Mouse (Mus musculus) urinary bladder, postnatal 10 days (tissue): ENCODE data around the gene Bbs9.

Experiments
- DNase-seq: peaks from one replicate; pipeline ENCODE4 v3.0.0; 2022; ENCODE audit warnings: low spot score

The Bbs9 gene

DNA sequence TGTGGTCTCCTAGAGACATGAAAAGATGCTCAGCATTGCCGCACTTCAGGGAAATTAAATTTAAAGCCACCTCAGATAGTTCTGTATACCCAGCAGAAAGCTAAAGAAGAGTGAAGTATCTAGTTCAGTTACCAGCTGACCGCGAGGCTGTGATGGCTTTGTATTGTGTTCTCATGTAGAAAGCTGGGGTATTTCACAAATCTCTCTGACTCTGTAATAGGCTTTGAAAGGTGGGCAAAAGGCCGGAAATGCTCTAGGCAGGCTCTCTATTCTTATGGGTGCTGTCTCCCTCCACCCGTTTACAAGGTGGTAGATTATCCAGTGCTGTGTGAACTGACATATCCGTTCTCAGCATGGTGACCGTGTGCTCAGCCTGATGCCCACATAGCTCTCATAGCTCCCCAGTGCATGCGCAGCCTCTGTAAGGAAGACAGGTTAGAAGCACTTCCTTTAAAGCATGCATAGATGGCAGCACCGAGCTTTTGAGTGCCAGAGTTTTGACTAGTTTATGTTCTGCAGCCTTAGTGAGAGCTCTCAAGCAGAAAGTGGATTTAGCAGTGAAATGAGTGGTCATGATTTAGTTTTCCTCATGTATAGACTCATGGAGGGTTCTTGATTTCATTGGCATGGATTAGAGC, 57.4 kb downstream of the Bbs9 start:
- DNase-seq, result no peak

DNA sequence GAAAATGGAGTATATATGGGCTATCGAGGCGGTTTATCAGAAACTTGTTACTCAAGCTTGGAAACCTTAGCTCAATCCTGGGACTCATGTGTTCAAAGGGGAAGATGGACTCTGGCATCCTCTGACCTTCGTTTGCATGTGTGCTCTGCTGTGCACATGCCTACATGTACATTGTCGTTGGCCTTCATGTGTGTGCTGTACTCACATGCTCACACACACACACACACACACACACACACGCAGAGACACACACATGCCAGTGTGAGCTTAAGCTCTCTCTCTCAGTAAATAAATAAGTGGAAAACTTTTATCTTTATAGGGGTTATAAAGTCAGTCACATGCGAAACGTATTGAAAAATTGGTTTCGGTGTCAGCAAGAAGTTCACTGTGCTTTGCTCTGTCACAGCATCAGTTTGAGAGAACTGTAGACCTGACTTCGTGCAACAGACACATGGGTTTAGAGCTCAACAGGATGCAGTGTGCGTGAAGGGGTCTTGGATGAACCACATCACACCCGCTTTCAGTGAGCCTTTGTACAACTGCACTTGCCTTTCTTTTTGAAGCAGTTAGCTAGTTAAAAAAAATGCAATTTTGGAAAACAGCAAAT, 62.4 kb downstream of the Bbs9 start:
- DNase-seq, result no peak

DNA sequence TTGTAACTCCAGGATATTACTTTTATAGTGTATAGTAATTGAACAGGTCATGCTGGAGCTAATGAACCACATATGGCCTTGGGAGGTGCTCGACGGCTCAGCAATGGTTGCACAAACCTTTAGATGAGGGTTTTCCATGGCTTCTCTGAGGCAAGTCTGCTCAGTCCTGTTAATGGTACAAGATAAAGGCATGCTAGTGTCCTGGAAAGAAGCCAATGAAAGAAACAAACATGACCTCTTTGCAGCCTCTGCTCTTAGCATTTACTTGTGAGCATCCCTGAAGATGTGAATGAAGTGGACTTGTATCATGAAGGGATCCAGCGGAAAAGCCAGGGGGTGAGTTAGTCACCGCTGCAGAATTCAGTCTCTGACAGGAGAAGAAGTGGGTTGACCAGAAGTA, 64.0 kb downstream of the Bbs9 start:
- DNase-seq, result no peak

DNA sequence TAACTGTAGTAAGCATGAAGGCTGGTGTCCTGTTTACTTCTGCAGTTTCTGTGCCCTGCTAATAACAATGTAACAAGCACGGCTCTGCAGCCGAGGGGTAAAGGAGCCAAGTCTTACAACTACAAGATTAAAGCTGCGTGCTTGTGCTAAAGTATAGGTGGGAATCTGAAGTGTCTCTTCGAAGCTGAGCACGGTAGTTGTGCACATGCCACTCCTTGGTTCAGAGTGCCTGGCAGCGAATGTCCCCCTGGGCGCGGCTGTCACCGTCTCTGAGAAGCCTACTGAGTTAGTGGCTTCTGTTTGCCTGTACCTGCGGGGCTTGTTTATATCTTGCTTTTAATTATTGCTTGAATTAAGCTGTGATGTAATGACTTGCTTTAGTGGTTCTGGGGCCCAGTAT, 65.6 kb downstream of the Bbs9 start:
- DNase-seq, result no peak

DNA sequence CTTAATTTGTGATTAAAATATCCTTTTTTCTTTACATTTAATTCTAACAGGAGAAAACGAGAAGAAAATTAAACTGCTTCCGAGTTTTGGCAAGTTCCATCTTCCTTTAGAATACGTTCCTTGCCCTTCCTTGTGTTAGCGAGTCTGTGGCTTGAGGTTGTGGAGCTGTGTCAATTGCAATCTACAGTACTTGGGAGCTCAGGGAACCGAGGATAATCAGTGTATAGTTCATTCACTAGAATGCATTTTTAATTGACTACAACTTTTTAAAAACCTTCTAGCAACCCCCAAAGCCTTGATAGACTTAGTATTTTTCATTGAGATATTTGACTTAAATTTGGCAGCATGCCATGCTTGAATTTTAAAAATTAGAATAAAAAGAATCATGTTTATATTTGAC, 68.0 kb downstream of the Bbs9 start:
- no peak for DNase-seq

DNA sequence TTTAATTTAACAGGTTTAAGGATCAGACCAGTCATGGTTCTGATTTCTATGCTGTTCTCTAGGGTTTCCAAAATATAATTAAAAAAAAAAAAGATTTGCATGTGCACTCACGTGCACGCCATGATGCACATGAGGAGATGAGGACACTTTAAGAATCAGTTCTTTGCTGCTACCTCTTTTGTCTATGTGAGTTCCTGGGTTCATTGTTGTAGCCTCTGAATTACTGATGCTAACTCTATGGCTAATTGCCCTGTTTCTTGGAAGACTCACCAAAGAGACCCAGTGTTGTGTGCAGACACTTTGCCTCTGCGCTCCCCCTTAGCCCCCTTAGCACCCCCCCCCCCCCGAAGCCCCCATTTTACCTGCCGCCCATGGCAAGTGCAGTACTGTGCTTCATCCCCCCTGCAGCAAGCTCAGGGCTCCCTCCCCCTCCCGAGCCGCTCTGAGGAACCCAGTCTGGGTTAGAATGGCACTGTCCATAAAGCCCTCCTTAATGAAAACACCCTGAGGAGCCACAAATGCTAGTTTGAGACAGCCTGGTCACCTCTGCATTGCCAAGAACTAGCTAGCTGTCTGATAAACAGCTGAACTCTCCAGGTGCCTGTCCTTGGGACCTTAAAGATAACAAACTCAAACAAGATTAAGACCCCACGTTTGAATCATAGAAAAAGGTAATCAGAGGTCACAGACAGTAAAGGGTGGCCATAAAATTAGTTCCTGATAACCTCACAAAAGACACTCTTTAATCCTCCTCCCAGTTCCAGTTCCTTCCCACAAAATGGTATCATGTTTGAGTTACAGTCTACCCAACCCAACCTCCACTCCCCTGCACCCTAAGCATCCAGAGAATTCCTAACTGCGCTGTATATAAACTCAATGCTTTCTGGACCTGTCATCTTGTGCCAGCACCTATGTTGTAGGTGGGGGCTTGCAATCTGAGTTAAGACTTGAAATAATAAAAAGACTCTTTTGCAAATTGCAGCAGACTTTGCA, 69.1 kb downstream of the Bbs9 start:
- no peak for DNase-seq

DNA sequence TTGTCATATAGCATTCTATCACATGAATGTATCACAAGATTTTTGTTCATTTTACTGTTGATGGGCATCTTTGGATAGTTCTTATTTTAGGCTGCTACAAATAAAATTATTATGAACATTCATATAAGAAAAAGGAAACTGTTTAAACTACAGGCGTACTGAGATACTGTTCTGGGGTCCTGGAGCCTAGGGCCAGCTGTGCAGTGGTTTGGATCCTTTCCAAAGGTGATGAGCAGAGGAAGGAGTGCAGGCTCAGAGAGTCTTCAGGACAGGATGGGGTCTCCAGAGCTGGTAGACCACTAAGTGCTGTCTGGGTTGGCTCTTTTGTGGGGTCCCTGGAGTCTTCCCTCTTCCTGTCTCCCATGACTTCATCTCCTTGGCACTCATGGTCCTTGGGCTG, 75.8 kb downstream of the Bbs9 start:
- DNase-seq, result no peak

DNA sequence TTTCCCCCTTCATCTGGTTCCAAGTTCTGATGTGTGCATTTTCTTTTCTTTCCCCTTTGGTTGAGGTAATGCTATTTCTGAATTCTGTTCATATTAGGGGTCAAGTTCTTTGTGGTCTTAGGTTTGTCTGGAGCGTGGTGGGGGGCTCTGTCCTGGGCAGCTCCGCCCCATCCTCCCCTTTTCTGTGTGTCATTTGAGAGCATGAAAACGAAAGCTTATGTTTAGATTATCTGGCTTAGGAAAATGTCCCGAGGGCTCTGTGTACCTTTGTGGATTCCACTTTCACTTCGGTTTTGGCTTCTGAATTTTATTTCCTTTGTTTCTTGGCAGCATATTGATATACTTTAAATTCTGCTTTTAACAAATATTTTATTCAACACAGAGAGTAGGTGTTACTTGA, 80.6 kb downstream of the Bbs9 start:
- DNase-seq, result no peak

DNA sequence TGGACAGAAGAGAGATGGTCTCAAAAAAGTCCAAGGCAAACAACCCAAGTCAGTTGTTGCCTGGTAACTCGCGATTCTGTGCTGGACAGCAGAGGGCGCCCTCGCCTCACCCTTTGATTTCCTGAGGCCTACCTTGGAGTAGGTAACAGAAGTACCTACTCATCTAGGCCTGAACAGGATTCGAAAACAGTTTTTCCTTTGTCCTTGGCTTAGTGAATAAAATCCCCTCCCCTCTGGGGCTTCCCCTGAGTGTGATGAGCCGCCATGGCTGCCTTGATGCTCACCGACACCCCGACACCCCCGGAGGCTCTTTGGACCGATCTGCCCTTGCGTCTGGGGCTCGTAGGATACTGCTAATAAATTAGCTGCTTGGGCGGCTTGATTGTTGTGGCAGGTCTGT, 82.0 kb downstream of the Bbs9 start:
- DNase-seq, result no peak

DNA sequence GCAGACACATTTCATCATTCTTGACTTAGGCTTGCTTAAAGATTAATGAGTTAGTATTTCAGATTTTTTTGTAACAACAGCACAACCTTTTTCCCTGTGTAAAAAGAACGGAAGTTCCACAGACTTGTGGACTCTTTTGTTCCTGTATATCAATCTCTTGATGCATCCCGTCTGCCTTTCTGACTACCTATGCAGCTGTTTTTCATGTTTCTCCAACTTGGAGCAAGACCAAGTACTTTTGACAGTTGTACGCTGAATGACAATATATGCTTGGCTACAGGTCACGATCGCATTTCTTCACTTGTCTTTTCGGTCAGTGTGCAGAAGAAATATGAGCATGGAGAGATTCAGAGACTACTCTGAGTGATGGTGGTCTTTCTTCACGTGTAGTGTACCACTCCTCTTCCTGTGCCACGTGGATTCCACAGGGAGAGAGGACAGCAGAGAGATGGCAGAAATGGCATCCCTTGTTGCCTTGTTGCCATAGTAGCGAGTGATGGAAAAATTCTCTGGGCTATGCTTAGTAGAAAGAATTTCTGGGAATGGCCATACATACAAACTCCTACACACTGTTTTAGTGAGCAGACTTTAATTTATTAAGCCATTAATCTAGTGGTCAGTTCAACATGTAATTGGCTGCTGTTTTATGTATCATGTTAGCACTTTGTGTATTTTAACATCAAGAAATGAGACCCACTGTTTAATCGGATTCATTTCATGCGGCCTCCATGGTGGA, 88.3 kb downstream of the Bbs9 start:
- DNase-seq, result no peak

DNA sequence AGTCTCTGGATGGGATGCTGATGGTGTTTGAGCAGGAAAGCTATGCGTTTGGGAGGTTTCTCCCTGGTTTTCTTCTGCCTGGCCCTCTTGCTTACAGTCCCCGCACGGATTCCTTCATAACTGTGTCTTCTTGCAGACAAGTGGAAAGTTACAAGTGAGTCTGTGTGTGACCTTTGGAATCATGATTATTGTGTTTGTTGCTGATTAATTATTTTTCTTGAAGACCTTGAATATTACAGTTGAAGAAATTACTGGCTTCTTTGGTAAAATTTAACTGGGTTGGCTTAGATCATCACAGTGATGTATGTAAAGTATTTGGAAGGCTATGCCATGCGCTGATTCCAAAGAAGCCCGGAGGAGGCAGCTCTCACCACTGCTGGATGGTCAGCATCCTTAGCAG, 92.2 kb downstream of the Bbs9 start:
- DNase-seq, result no peak

DNA sequence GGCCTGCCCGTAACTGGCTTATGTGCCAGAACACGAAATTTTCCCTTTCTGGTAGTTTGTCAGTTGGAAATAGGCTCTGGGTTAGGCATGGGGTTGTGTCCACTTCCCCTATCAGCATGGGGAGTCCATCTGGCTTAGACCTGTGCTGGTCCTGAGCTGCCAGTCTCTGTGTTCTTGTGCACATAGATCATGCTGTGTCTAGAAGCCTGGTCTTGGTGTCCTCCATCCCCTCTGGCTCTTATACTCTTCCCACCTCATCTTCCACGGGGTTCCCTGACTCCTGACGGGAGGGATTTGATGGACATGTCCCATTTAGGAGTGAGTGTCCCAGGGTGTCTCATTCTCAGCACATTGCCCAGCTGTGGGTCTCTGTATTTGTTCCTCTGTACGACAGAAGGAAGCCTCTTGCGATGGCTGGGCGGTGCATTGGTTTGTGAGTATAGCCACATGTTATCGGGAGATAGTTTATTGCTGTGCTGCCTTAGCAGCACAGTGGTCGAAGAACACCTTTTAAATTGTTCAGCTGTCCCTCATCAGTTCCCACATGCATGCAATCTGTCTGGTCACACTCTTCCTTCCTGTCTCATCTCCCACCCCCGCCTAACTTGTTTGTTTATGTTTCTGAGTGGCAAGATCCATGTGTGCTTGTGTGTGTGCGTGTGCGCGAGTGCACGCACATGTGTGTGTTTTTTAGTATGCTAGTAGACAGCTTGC, 101.1 kb downstream of the Bbs9 start:
- no peak for DNase-seq

DNA sequence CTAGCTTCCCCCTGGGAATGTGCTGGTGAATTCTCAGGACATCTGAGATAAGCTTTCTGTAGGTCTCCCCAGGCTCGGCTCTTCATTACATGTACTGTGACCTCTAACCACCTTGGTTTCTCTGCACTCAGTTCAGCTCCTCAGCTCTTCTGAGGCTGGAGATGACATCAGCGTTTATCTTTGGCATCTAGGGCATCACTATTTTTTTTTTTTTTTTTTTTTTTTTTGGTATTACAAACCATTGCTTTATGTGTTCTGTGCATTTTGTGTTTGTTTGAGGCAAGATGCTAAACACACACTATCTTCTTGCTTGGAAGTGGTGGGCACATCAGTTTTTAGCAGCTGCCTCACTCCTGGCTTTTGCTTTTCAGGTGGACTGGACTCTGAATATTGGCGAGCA, 102.8 kb downstream of the Bbs9 start:
- DNase-seq, result no peak

DNA sequence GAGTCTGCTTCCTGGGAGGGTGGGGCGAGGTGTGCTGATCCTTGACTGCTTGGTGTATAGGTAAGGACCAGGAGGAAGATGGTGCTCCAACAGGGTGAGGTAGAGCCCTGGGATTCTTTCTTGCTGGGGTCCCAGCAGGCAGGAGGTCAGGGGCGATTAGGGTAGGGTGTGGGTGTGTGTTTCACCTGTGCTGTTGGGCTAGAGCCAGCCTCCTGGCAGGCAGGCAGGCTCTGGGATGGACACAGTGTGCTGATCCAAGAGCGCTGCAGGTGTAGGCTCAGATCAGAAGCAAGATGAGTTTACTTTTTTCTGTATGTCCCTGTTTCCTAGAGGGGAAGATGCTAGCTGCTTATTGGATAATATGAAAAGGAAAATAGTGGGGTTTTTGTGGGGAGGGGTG, 108.7 kb downstream of the Bbs9 start:
- DNase-seq, result no peak

DNA sequence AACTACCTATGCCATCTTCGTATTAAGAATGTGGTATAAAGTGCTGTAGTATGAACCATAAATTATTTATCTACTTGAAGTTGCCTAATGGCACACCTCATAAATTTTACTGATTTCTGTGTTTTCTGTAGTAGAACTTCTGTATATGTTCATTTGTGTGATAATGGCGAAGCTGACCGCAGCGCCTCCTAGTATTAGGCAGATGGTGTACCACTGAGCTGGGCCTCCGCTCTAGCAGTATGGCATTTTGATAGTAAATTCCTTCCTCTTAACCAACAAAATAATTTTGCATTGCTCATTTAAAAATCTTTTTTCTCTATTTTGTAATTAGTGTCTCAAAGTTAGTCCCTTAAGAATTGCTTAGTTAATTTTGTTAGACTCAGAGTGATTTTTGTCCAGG, 117.5 kb downstream of the Bbs9 start:
- DNase-seq, result no peak

DNA sequence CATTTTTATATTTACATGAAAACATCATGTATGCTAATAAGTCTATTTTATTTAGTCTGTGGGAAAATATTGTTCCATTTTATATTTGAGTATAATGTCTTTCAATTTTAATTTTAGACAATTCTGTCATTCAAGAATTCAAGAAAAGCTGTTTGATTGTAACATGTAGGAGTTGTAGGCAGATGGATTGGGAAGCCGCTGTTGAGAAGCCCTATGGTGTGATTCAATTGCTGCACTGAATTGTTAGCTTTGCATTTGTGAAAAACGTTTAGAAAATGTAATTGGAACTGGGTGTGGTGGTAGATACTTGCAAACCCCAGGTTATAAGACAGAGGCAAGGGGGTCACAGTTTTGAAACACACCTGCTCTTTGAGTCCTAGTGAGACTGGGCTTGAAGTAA, 121.1 kb downstream of the Bbs9 start:
- DNase-seq, result no peak

DNA sequence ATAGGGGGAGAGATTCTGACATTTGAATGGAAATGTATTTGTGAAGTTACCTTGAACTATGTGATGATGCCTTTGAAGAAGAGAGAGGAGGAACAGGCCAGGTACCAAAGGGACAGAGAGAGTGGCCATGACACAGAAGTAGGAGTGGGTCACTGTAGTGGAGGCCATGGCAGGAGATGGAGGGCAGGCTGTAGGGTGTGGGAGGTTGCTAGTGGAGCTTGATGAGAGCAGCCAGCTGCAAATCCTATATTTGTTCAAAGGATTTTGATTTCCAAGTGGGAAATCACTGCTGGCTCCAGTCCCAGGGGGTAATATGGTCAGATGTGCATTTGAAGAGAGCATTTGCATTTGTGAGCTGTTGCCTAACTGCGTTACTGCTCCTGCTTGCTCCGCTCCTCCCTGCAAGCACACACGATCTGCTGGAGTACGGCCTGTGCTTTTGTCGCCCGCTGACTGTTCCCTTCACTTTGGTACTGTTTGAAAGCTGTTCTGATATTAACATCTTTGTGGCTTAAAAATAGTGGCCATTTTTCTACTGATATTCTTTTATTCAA, 137.8 kb downstream of the Bbs9 start:
- no peak for DNase-seq

DNA sequence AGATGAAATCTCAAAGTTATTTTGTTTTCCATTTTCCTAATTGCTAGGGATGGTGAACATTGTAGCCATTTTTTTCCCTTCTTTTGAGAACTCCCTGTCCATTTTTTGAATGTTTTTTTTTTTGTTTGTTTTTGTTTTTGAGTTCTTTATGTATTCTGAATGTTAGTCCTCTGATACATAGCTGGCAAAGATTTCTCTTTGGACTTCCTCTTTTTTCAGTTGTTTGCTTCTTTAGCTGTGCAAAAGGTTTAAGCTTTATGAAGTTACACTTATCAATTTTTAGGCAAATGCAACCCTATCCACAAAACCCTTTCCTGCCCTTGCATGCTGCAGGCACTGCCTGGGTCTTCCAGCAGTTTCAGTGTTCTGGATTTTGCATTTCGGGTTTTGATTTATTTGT, 143.7 kb downstream of the Bbs9 start:
- DNase-seq, result no peak

DNA sequence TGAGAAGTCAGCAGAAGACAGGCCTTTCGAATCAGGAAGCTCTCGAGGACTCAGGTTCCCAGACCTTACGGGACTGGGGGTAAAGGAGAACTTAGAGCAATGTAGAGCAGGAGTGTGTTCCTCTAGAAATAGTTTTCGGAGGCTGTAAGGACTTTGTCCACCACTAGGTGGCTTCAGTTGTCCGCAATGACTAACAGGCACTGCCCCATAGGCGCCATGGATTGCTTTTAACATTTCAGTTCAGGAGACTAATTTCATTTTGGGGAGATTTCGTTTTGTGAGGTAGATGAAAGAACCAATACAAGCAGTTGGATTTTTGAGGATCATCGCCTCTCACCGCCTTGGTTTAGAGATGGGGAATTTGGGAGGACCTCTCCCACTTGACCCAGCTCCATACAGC, 149.5 kb downstream of the Bbs9 start:
- no peak for DNase-seq

DNA sequence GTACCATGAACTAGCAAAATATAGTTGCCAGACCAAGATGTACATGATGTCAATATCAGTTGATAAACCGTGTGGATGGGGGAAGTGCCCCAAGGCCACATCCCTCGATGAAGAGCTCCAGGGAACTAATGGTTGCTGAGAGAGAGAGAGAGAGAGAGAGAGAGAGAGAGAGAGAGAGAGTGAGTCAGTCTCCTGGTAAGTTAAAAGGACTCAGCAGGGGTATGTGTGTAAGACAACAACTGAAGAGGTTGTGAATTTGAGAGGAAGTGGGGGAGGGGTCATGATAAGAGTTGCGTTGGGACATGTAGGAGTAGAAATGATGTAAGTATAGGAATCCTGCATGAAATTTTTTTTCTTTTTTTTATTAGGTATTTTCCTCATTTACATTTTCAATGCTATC, 150.5 kb downstream of the Bbs9 start:
- no peak for DNase-seq

DNA sequence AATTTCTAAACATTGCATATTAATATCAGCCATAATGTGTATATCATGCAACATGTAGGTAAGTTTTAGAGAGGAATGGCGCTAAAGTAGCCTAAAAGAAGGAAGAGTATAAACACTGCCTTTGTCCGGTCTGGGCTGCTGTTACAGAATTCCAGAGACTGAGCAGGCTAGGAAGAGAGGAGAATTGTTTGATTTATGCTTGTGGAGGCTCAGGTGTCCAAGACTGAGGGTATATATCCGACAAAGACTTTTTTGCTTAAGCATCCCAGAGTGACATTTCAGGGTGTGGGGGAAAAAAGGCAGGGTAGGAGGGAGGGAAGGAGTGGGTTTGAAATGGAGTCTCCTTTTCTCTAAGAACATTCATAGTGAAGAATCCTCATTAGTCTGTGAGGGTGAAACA, 152.4 kb downstream of the Bbs9 start:
- DNase-seq, result no peak
